Mouse (Mus musculus) olfactory bulb, adult 2 months (tissue): ENCODE measurements at regions not wholly inside any gene's neighbourhood (a gene's known extent, or its start where the extent isn't known, plus 50 kb on each side); places are given as distances from the start of the nearest gene placed in this dataset.

Experiments used
- H3K27ac ChIP-seq: fragments of 200-500 bp; 2 replicates; pipeline ENCODE4 v1.5.1; 2012; ENCODE audit warnings: low read depth, low read length; ENCODE audit not compliant: insufficient read depth
- H3K4me1 ChIP-seq: fragments of 200-500 bp; 2 replicates; pipeline ENCODE4 v1.6.1; 2012; ENCODE audit warnings: low read length; ENCODE audit not compliant: control insufficient read depth, insufficient read depth
- H3K4me3 ChIP-seq: fragments of 200-500 bp; 2 replicates; pipeline ENCODE4 v1.5.1; 2012; ENCODE audit warnings: mild to moderate bottlenecking, low read depth, low read length, moderate library complexity; ENCODE audit not compliant: insufficient read depth
- CTCF ChIP-seq: fragments of 200-500 bp; IDR thresholded peaks from 2 replicates; pipeline ENCODE4 v1.5.1; 2012; ENCODE audit warnings: low read depth, mild to moderate bottlenecking, low read length, moderate library complexity; ENCODE audit not compliant: insufficient read depth
- POLR2A ChIP-seq: fragments of 200-500 bp; IDR thresholded peaks from 2 replicates; pipeline ENCODE4 v1.6.1; 2012; ENCODE audit warnings: mild to moderate bottlenecking, low read depth, low read length, moderate library complexity; ENCODE audit not compliant: insufficient read depth
- WGBS: fragments of 180-500 bp; shearing (Covaris S2); methylation state at CpG from one replicate; pipeline ENCODE4 v1.1.7; 2018; 5-methylcytosine and 5-hydroxymethylcytosine counted together

GRCm38 (mm10) chr2:12758816-12759215, 165.0 kb upstream of the Pter start:
- 79% methylated on average over 1 of the region's 1 CpGs for WGBS
- Histone ChIP-seq H3K4me1 (no peaks in the 10 kb centered on the region), H3K4me3 (no peak overlapping the region), H3K27ac (no peak overlapping the region)
- TF ChIP-seq CTCF, result no peak
- no peak for TF ChIP-seq POLR2A

- WGBS, result 51% methylated on average over 3 of the region's 3 CpGs
- no peaks in the 10 kb centered on the region for H3K4me1 ChIP-seq
- TF ChIP-seq POLR2A (no peak), CTCF (no peak)
- no peak overlapping the region for H3K27ac ChIP-seq
- no peak overlapping the region for H3K4me3 ChIP-seq
Measured at GRCm38 (mm10) chr2:12759931-12760330, 163.9 kb upstream of the Pter start.

DNA sequence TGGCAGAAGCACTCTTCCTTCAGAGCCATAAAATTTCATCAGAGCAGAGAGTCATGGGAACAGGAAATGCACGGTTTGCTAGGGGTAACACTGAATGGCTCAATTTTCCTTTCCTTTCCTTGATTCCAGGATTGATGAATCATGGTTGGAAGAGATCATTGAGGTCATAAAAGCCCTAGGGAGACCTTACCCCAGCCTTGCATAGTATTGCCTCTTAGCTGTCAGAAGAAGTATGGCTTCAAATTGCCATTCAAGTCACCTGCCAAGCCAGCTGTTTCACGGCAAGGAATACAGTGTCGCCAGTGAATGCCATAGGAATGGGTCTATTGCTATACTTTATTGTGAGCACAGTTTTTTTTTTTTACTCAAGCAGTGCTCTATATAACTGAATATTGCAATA, 162.4 kb upstream of the Pter start:
- Histone ChIP-seq H3K27ac (no peak overlapping the region), H3K4me3 (no peak overlapping the region), H3K4me1 (no peaks in the 10 kb centered on the region)
- WGBS, result 92% methylated on average over 3 of the region's 3 CpGs
- TF ChIP-seq POLR2A (no peak), CTCF (no peak)

GRCm38 (mm10) chr2:12764510-12764909, 159.3 kb upstream of the Pter start:
- WGBS, result 73% methylated on average over 1 of the region's 1 CpGs
- H3K4me1 ChIP-seq, result no peaks in the 10 kb centered on the region
- no peak overlapping the region for H3K27ac ChIP-seq
- no peak overlapping the region for H3K4me3 ChIP-seq
- TF ChIP-seq POLR2A, result no peak
- no peak for TF ChIP-seq CTCF

- Histone ChIP-seq H3K27ac (no peak overlapping the region), H3K4me1 (no peaks in the 10 kb centered on the region), H3K4me3 (no peak overlapping the region)
- TF ChIP-seq POLR2A, result no peak
- TF ChIP-seq CTCF, result no peak
- WGBS, result 87% methylated on average over 2 of the region's 2 CpGs
Measured at GRCm38 (mm10) chr2:12765336-12765735, 158.5 kb upstream of the Pter start.

DNA sequence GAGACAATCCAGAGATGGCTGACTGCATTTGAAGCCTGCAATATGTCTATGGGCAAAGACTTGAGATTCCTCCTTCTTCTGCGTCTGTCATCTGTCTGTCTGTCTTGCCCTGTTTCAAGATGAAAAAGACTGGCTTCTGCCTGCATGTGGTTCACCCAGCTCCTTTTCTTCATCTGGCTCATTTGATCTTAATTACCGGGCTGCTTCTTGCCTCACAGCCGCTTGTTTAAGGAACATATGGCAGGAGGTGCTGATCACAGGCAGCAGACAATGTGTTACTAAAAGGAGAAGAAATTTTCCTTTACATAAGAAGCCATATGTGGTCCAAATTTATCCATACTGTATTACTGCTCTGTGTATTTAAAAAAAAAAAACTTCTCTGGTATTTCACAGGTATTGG, 147.0 kb upstream of the Pter start:
- no peak overlapping the region; the same call in 1 of the 2 replicates for H3K27ac ChIP-seq
- H3K4me1 ChIP-seq, result no peaks in the 10 kb centered on the region; the same call in 1 of the 2 replicates
- 44% methylated on average over 3 of the region's 3 CpGs for WGBS
- TF ChIP-seq CTCF, result no peak
- TF ChIP-seq POLR2A, result no peak
- H3K4me3 ChIP-seq, result no peak overlapping the region

DNA sequence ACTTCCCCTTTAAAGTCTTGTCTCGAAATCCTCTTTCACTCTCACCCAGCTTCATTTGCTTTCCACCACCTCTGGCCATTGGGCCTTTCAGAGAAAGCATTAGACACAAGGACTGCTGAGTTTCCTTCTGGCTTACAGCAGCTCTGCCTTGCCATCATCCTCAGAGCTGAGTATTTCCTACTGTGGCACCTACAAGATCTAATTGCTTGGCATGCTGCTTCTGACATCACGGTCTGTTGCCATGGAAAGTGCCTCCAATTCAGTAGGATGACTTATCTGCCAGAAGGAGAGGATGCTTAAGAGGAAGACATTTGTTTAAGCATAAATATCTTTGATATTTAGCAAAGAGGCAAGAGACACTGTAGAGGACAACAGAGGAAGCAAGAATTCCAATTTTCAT, 146.1 kb upstream of the Pter start:
- Histone ChIP-seq H3K4me1 (no peaks in the 10 kb centered on the region; the same call in 1 of the 2 replicates), H3K4me3 (no peak overlapping the region), H3K27ac (no peak overlapping the region)
- TF ChIP-seq CTCF (no peak), POLR2A (no peak)
- WGBS, result 44% methylated on average over 2 of the region's 2 CpGs

GRCm38 (mm10) chr2:12792596-12792995, 131.2 kb upstream of the Pter start:
- Histone ChIP-seq H3K27ac (no peak overlapping the region), H3K4me3 (no peak overlapping the region), H3K4me1 (no peaks in the 10 kb centered on the region)
- TF ChIP-seq POLR2A (no peak), CTCF (no peak)
- 49% methylated on average over 2 of the region's 2 CpGs for WGBS

DNA sequence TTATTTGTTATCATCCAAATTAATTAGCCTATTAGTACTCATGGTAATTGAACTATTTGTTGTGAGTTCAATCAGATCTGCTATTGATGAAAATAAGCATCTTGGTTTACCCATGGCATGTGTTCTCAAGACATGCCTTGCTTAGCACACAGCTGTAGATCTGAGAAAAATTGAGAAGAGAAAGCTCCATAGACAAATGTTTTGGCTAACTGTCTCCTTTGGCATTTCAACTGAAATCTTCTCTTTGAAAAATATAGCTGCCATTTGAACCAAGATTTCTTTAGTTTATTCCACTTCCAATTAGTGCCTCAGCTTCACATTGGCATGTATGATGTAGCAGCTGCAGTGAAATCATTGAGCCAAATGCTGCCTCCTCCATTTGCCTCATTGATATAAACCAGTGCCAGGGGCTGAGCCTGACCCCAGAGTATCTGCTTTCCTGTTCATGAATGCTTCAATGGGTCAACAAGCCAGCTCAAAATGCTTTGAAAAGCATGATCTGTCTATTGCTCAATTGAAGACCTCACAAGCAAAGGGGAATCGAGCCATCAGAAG, 126.1 kb upstream of the Pter start:
- 54% methylated on average over 1 of the region's 1 CpGs for WGBS
- TF ChIP-seq POLR2A (no peak), CTCF (no peak)
- no peak overlapping the region for H3K4me3 ChIP-seq
- no peak overlapping the region for H3K27ac ChIP-seq
- H3K4me1 ChIP-seq, result no peaks in the 10 kb centered on the region

- no peak overlapping the region for H3K27ac ChIP-seq
- TF ChIP-seq POLR2A, result no peak
- 82% methylated on average over 4 of the region's 4 CpGs for WGBS
- H3K4me3 ChIP-seq, result no peak overlapping the region
- H3K4me1 ChIP-seq, result no peaks in the 10 kb centered on the region
Measured at GRCm38 (mm10) chr2:12799153-12799925, 124.5 kb upstream of the Pter start.
